Mouse (Mus musculus) forebrain, embryonic 16.5 days (tissue): ENCODE data around the gene 1700019A02Rik. TPM values are rescaled to one million over a fixed set of nuclear protein-coding genes. Genes with fewer than 3 reads are reported as not detected.

Source experiments
- ATAC-seq: fragments of 200-750 bp; cut with Nextera tagmentation; 2 replicates; pipeline ENCODE4 v1.8.0; 2017; ENCODE audit warnings: mild to moderate bottlenecking, moderate library complexity
- H3K27ac ChIP-seq: fragments of 300-500 bp; sonication (generic); 2 replicates; pipeline ENCODE4 v1.5.1; 2014; ENCODE audit warnings: low read length, control low read depth
- H3K27me3 ChIP-seq: fragments of 300-500 bp; sonication (generic); replicated peaks from 2 replicates; pipeline ENCODE4 v1.6.1; 2014; ENCODE audit warnings: low read length; ENCODE audit not compliant: control insufficient read depth, insufficient read depth
- H3K36me3 ChIP-seq: fragments of 300-500 bp; sonication (generic); 2 replicates; pipeline ENCODE4 v1.6.1; 2014; ENCODE audit not compliant: control insufficient read depth, insufficient read depth
- H3K4me1 ChIP-seq: fragments of 300-500 bp; sonication (generic); replicated peaks from 2 replicates; pipeline ENCODE4 v1.6.1; 2014; ENCODE audit warnings: low read length; ENCODE audit not compliant: control insufficient read depth, insufficient read depth
- H3K4me2 ChIP-seq: fragments of 300-500 bp; sonication (generic); 2 replicates; pipeline ENCODE4 v1.6.1; 2014; ENCODE audit warnings: mild to moderate bottlenecking, low read length, control low read depth
- H3K4me3 ChIP-seq: fragments of 300-500 bp; sonication (generic); replicated peaks from 2 replicates; pipeline ENCODE4 v1.5.1; 2014; ENCODE audit warnings: mild to moderate bottlenecking, low read length, control low read depth
- H3K9ac ChIP-seq: fragments of 300-500 bp; sonication (generic); replicated peaks from 2 replicates; pipeline ENCODE4 v1.6.1; 2014; ENCODE audit warnings: low read depth, low read length, control low read depth
- H3K9me3 ChIP-seq: fragments of 300-500 bp; sonication (generic); 2 replicates; pipeline ENCODE4 v1.6.1; 2016; ENCODE audit warnings: low read length; ENCODE audit not compliant: control insufficient read depth
- WGBS: fragments of 180-500 bp; shearing (Covaris S2); extraction: QIAGEN DNeasy Blood & Tissue Kit; methylation state at CpG from one replicate; pipeline ENCODE4 v1.1.7; 2014; 5-methylcytosine and 5-hydroxymethylcytosine counted together
- polyA plus RNA-seq: library from polyadenylated mRNA; unstranded; fragments of >200 nt; fragmentation: Nextera tagmentation; extraction: Ambion mirVana; gene quantifications from 2 replicates; pipeline ENCODE4 v1.2.1, GENCODE M21; 2015

The 1700019A02Rik gene
- polyA plus RNA-seq, 1 experiment from 2014 or later: not detected

DNA sequence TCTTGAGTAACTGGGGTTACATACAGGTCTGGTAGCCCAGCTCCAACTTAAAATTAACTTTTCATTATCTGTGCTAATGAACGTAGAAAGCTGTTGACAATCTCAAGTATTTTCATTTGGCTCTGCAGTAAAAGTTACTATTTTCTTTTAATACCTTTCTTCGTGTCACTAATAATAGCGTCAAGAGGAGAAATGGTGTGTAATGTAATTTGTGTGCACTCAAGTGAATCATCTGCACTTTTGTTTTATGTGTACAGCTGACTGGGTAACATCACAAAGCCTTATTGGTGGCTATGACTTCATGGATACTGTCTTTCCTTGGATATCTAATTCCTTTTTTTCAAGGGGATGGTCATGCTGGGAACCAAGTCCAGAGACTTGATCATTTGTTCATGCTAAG, 1.1 kb downstream of the 1700019A02Rik start:
- Histone ChIP-seq H3K9me3 (no peaks in the 10 kb centered on the region; the same call in 1 of the 2 replicates), H3K27me3 (no peaks in the 10 kb centered on the region), H3K9ac (no peak overlapping the region), H3K4me2 (no peak overlapping the region), H3K4me3 (no peak overlapping the region), H3K4me1 (no peaks in the 10 kb centered on the region), H3K36me3 (no peaks in the 10 kb centered on the region), H3K27ac (no peak overlapping the region)
- 74% methylated on average over 3 of the region's 3 CpGs for WGBS
- ATAC-seq: no peak

DNA sequence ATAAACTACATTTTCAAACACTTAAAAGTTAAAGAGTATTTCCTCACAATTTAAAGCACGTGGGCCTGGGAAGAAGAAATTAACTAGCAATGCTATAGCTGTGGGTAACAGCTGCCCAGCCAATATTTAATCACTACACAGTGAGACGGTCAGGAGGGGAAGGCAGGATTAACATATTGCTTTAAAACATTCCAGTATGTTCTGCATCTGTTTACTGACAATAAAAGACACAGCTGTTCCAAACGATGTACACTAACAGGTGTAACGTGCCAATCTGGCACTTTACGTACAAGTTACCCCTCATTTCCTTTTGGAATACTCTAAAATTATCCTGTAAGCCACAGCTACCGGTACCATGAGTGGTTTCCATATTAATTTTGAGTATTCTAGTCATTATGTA, 29.7 kb downstream of the 1700019A02Rik start:
- ATAC-seq: peak; percentile 54; the same call in 1 of the 2 replicates
- no peaks in the 10 kb centered on the region for H3K27me3 ChIP-seq
- H3K4me1 ChIP-seq: no peaks in the 10 kb centered on the region
- no peak overlapping the region for H3K9ac ChIP-seq
- no peak overlapping the region for H3K4me3 ChIP-seq
- no peak overlapping the region for H3K4me2 ChIP-seq
- H3K9me3 ChIP-seq: no peaks in the 10 kb centered on the region
- 47% methylated on average over 6 of the region's 6 CpGs for WGBS
- no peak overlapping the region for H3K27ac ChIP-seq
- H3K36me3 ChIP-seq: no peaks in the 10 kb centered on the region

DNA sequence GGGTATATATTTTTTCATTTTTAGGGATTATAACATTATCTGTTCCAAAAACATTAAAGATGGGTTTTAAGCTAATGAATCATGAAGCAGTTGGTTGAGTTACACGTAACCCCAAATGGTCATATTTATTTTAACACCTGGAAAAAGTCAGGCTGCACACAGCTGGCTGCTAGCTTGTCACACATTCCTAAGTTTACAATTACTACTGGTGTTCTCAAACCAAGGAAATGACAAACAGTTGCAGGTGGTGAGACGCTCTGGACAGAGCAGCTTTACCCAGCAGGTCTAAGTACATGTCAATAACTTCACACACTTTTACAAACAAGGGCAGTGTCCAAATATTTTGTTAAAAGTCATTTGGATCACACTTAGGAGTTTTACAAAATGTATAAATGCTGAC, 64.4 kb downstream of the 1700019A02Rik start:
- Histone ChIP-seq H3K4me2 (no peak overlapping the region), H3K9ac (no peak overlapping the region), H3K36me3 (no peaks in the 10 kb centered on the region), H3K9me3 (no peaks in the 10 kb centered on the region), H3K4me1 (no peaks in the 10 kb centered on the region), H3K4me3 (no peak overlapping the region), H3K27me3 (no peaks in the 10 kb centered on the region), H3K27ac (no peak overlapping the region)
- no peak for ATAC-seq
- WGBS: 74% methylated on average over 2 of the region's 2 CpGs

DNA sequence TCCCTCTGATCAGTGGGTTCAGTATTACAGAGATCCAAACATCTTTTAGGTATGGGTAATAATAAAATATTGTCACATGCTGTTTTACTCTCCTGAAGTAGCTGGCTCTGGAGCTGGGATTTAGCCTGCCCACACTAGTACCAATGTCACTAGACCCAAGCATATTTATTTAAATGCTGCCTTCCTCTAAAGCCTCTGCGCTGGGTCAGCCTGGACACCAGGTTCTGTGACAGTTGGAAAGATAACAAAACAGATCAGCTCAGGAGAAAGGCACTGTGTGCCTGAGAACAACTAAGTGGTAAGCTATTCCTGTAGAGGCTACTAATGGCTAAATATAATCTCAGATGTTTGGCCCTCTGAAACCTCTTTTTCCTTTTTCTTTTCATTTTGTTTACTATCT, 76.9 kb downstream of the 1700019A02Rik start:
- Histone ChIP-seq H3K27ac (no peak overlapping the region), H3K4me1 (no peaks in the 10 kb centered on the region), H3K36me3 (no peaks in the 10 kb centered on the region), H3K9me3 (no peaks in the 10 kb centered on the region), H3K4me3 (no peak overlapping the region), H3K9ac (no peak overlapping the region), H3K4me2 (no peak overlapping the region), H3K27me3 (no peaks in the 10 kb centered on the region)
- ATAC-seq: no peak
- 100% methylated on average over 1 of the region's 1 CpGs for WGBS

Other genes starting within 250 kb of the 1700019A02Rik start
- gene 1700019D03Rik, start 167.5 kb downstream of the 1700019A02Rik start, polyA plus RNA-seq: 2.9 and 3.6 TPM in 2 replicates
- gene Mstn, start 126.0 kb downstream of the 1700019A02Rik start, polyA plus RNA-seq: 0.68 and 0.89 TPM in 2 replicates
- gene Pms1, start 109.4 kb upstream of the 1700019A02Rik start, polyA plus RNA-seq: 10.0 and 13.0 TPM in 2 replicates
- gene Ormdl1, start 109.5 kb upstream of the 1700019A02Rik start, polyA plus RNA-seq: 48.4 and 51.5 TPM in 2 replicates
- gene Gm28778, start 109.5 kb upstream of the 1700019A02Rik start, polyA plus RNA-seq: not detected in 2 replicates
- 20.9 and 24.6 TPM in 2 replicates for gene Osgepl1, start 126.0 kb upstream of the 1700019A02Rik start, polyA plus RNA-seq
- 1.9 and 5.6 TPM in 2 replicates for gene Asdurf, start 165.0 kb upstream of the 1700019A02Rik start, polyA plus RNA-seq
- 1.7 TPM in 2 replicates for gene Gm28551, start 165.0 kb upstream of the 1700019A02Rik start, polyA plus RNA-seq
- gene Asnsd1, start 165.1 kb upstream of the 1700019A02Rik start, polyA plus RNA-seq: 53.8 and 61.7 TPM in 2 replicates